Mouse (Mus musculus) cerebellum, postnatal 4 days (tissue): ENCODE data around the gene Ptgs1.

Source experiments
- DNase-seq, 2 experiments: peaks; one replicate each; pipeline ENCODE4 v3.0.0; 2022; ENCODE audit warnings: low spot score in 2 of 2, mixed read lengths in 1 of 2

Ptgs1 gene

GRCm38 (mm10) chr2:36247964-36248363 is 17.7 kb downstream of the Ptgs1 start:
- no peak for DNase-seq

DNA sequence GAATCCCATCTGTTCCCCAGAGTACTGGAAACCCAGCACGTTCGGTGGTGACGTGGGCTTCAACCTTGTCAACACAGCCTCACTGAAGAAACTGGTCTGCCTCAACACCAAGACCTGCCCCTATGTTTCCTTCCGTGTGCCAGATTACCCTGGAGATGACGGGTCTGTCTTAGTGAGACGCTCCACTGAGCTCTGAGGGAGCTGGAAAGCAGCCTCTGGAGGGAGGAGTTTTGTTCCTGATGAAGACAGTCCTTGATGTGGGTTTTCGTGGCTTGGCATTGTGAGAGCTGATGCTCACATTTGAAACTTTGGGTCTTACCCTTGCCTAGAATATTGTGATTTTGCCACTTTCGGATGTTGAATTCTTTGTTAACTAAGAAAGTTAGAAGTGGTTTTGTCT is 20.9 kb downstream of the Ptgs1 start:
- no peak for DNase-seq

GRCm38 (mm10) chr2:36252505-36252904 is 22.3 kb downstream of the Ptgs1 start:
- no peak for DNase-seq

- DNase-seq = no peak
These were observed 24.2 kb downstream of the Ptgs1 start for GRCm38 (mm10) chr2:36254445-36254844.

- no peak for DNase-seq
These were observed 26.7 kb downstream of the Ptgs1 start for GRCm38 (mm10) chr2:36256931-36257330.

GRCm38 (mm10) chr2:36259382-36259781 is 29.2 kb downstream of the Ptgs1 start:
- no peak for DNase-seq

GRCm38 (mm10) chr2:36259798-36260540 is 29.7 kb downstream of the Ptgs1 start:
- DNase-seq = no peak

GRCm38 (mm10) chr2:36262025-36262424 is 31.8 kb downstream of the Ptgs1 start:
- DNase-seq = no peak

- DNase-seq = no peak
These were observed 39.2 kb downstream of the Ptgs1 start for GRCm38 (mm10) chr2:36269458-36269857.

GRCm38 (mm10) chr2:36270186-36270585 is 40.0 kb downstream of the Ptgs1 start:
- no peak for DNase-seq

DNA sequence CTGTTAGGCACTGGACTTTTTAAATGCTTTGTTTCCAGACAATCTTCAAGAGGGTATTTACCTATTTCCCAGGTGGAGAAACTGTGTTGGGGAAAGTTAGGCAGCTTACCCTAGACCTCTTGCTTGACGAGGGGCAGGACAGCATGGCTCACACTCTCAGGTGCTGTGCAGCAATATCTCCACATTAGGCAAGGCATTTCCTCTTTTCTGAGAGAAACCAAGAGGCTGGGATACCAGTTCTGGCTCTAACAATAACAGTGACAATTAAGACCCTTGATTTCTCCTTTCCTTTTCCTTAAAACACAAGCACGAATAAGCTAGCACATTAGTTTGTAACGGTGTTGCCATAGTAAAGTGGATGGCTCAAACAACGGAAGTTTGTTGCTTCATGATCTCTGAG is 40.9 kb downstream of the Ptgs1 start:
- no peak for DNase-seq

DNA sequence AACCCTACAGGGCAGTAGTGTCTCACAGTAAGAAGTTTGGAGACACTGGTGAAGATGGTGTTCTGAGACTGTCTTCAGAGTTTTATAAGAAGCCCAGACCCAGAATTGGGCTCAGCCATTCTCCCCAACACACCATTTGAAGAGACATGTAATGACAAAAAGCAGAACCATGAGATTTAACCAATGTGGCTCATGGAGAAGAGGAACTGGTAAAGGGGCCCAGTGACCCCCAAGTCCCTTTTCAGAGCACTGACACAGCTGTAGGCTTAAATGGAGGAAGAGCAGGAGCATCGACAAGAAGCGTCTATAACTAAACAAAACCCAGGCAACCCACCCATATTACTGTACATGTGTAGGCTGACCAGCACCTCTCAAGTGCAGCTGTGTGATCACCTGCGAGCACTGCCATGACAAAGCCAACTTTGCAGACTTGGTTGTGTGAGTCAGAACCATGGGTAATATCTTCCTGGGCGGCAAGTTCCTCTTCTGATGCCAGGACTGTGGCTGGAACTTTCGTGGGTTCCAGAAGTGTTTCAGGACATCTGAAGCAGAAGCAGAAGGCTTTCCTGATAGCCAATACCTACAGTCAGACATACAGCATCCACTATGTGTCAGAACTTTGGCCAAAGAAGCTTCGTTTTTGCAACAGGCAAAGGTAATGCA is 42.2 kb downstream of the Ptgs1 start:
- DNase-seq = no peak

- peak; percentile 34 to 74 for DNase-seq
These were observed 46.2 kb downstream of the Ptgs1 start for GRCm38 (mm10) chr2:36276454-36276853.

DNA sequence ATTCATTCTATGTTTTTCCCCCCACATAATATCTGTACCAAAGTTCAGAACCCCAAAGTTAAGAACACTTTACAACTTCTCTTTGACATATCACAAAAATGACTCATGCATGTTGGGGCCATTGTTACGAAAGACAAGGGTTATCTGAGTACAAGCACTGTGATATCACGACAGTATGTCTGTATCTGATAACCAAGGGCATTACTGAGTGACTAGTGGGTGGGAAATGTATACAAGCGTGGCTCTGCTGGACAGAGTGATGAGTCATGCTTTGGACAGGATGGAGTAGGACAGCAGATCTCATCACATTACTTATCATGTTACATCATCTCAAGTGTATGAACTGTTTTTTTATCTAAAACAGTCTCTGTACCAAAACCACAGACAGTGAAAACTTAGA is 48.5 kb downstream of the Ptgs1 start:
- DNase-seq = no peak

DNA sequence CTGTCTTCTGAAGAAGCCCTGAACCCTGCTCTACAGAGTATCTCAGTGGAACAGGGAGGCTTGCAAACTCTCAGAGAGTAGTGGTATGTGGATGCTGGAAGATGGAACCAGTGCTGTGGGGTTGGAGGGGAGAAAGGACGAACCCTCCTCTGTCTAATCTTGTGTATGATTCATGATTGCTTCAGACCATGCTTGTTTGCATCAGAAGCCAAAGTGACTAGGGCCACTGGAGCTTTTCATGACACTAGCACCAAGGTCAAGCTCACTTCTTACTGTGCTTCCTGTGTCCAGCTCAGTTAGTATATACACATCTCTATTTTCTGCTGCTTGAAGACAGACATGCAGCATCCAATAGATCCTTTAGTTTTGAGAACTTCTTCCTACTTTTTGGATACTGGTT is 50.9 kb downstream of the Ptgs1 start:
- DNase-seq = no peak

DNA sequence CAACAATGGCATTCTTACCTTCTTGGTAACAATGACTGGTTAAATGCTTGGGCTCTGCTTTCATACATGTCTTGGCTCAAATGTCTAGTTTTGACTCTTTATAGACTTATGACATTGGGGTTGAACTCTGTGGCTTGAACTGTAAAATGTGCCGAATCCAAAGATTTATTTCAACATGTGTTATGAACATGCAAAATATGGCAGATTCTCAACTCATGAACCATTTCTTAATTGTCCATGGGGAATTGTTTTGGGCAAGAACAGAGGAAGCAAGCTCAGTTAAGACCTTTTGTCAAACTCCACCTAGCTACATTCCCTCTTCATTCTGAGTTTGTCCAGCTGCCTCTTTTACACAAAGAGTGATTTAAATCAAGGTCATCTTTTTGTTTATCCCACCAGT is 52.1 kb downstream of the Ptgs1 start:
- no peak for DNase-seq
